Mouse (Mus musculus) embryo, embryonic 11.5 days (tissue): ENCODE measurements around the gene Was.
A peak's percentile ranks its signal among the peaks of the same experiment; 100 is the strongest.
"Not testable (repeated sequence)": the region's sequence is repeated elsewhere in the genome, so short reads cannot be mapped to it uniquely, and the experiment has no call there.

Experiments
- DNase-seq: peaks from one replicate; pipeline ENCODE4 v3.0.0-alpha.2; 2012; ENCODE audit warnings: low read depth, low spot score

Gene Was

GRCm38 (mm10) chrX:8074430-8075014 lies 15.8 kb downstream of the Was start, which contains the start of gene Suv39h1:
Suv39h1 (minus strand) TSS chrX:8074760.
- DNase-seq: peak; percentile 84

- DNase-seq: peak; percentile 14
Measured at GRCm38 (mm10) chrX:8073881-8074429, 16.3 kb downstream of the Was start.

- no peak for DNase-seq
Measured at GRCm38 (mm10) chrX:8069166-8069565, 21.1 kb downstream of the Was start.

GRCm38 (mm10) chrX:8051044-8051781 lies 39.1 kb downstream of the Was start:
- not testable (repeated sequence) for DNase-seq

GRCm38 (mm10) chrX:8033009-8033408 lies 57.3 kb downstream of the Was start:
- no peak for DNase-seq
